Mouse (Mus musculus) G1E (cell line): ENCODE data around the gene Eme2.

ENCODE experiments used
- CTCF ChIP-seq: IDR thresholded peaks from 2 replicates; pipeline ENCODE4 v1.5.1; 2012; ENCODE audit warnings: low read depth, low read length, inconsistent platforms, mixed read lengths
- GATA1 ChIP-seq: IDR thresholded peaks from 2 replicates; pipeline ENCODE4 v1.6.1; 2012; ENCODE audit warnings: borderline replicate concordance, low read length, inconsistent platforms, mixed read lengths
- TAL1 ChIP-seq: conservative IDR thresholded peaks from 2 replicates; pipeline ENCODE4 v1.6.1; 2012; ENCODE audit warnings: low read depth, low read length, inconsistent platforms, mixed read lengths

DNA sequence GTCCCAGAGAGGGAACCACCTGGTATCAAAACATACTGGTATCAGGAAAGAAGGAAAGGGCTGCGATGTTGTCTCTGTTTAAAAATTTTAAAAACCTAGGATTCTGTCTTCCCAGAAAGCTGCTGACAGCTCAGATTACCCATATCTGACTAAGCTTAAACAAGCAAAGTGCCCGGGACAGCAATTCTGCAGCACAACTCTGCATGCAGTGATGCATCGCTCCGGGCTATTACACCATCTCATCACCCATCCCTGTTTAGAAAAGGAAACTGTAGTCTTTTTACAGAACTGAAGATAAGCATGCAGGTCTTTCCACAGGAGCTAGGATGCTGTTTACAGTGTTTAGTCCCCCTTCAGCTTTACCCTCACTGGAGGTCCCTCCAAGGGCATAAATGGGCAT is 40.0 kb upstream of the Eme2 start:
- TF ChIP-seq GATA1 (no peak), CTCF (no peak), TAL1 (no peak)
